Mouse (Mus musculus): Measurements from ENCODE around the gene Ubl7.
"Not testable (repeated sequence)": the region's sequence is repeated elsewhere in the genome, so short reads cannot be mapped to it uniquely, and the experiment has no call there.

Ubl7 gene

DNA sequence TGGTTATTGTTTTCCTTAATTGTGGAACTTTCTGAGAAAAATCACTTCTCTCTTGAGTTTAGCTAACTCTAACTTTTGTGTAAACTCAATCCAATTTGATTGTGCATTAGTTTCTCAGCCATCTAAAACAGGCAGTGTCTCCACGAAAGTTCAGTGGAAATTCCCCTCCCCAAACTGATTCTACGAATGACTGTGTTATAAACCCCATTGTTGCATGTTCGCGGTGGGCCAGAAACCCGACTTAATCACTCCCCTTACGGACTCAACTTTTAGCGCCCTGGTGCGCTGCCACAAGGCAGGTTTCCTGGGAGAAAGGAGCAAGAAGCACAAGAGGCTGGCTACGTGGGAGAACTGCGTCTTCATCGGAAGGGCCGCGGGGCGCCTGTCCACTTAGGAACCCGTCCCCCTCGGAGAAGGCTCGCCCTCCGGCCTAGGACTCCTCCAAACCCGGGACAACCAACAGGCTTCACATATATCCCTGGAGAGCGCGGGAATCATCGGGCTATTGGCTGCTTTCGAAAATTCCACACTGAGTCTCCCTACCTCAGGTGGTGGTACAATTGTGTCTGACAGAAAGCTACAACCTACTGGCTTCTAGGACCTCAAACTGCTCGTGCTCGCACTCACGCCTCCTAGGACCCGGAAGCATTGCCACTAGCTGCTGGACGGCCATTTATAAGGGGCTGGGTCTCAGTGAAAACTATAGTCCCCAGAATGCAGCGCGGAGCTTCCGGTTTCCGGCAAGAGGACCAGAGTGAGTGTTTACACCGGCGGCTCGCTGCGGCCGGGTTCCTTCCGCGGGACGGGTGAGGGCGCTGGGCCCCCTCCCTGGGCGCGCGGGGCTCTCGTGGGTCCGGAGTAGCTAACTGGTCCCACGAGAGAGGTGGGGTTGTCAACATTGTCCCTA, at the start of gene Ubl7:
Gene Ubl7 (plus strand): TSS at position 726 of the 907 bp plus-strand sequence.
- DNase-seq = peak; percentile 87 to 91

DNA sequence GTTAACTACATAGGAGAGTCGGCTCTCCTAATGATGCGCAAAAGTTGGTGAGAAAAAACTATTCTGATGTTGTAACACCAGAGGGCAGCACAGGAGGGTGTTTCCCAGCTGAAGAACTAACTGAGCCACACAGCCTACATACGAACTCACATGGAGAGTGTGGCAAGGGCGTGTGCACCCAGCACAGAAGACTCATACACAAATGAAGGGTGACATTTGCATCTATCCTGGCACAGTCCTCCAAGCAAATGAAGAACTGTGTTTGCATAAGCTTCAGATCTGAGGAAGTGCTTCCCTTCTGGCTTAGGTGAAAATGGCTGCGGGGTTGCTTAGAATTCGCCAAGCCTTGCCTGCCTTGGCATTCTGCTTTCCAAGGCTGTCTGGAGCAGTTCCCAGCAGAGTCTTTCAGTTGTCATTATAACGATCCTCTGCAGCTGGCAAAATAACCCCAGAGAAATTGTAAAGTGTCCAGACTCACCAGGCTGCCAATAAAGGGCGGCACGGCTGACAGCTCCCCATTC, 48.8 kb upstream of the Ubl7 start:
- peak; percentile 11 to 31 for DNase-seq

DNA sequence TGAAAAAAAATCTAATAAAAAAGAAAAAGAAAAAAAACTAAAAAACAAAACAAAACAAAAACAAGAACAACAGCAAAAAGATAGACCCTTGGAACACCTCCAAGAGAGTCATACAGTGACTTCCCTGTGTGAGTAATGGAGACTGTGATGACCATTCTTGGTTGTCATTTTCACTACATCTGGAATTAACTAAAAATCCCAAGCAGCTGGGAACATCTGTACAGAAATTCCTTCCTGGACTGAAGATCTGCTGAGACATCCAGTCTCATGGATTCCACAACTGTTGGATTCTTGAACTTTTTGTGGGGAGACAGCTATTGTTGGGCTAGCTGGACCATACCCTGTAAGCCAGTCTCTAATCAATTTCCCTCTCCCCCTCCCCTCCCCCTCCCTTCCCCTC, 46.4 kb upstream of the Ubl7 start:
- no peak for DNase-seq

DNA sequence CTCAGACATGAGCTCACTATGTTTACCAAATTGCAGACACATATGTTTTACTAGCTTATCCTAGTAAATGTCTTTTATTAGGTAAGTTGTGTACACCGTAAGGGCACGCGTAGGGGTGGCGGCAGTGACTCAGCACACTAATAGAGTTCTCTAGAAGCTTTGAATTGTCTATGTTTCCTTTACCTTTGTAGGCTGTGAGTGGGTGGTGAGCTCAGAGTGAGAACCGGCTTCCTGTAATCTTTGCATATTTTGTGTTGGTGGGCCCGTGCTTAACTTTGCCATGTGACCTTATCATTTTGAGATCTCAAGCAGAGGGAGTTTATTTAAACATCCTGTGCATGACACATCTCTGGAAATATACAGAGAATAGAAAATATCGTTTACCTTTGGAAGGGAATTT, 44.2 kb upstream of the Ubl7 start:
- peak in 1 of 2 experiments; percentile 25 for DNase-seq

DNA sequence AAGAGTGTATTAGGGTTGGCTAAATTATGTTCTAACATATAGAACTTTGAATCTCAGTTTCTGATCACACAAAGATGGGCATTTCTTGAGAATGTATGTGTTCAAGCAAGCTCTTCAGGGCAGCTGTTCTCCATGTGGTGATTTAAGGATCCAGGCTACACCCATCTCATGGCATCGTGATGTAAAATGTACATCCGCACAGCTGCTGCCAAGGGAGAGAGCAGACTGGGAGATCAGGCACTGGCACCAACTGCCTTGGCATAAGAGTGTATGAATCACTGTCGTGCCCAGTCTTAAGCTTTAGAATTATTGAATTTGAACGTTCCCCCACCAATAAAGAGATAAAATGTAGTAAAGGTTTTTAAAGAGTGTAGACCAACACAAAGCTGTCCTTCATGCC, 43.5 kb upstream of the Ubl7 start:
- no peak for DNase-seq

DNA sequence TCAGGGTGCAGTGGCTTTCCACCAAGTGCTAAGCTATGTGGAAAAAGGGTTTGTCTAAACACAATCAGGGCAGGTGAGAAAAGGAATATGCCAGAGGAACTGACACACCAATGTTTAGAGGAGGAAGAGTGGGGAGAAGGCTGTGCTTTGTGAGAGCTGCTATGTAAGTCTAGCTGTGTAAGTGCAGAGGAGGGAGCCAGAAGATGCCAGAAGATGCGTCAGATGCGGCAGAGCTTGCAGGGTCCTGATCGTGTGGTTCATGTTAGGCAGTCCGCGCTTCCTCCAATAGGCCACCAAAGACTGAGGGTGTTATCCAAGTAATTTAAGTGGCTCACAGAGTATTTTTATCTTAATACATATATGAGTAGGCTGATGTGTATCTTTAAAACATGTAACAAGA, 42.9 kb upstream of the Ubl7 start:
- no peak for DNase-seq

DNA sequence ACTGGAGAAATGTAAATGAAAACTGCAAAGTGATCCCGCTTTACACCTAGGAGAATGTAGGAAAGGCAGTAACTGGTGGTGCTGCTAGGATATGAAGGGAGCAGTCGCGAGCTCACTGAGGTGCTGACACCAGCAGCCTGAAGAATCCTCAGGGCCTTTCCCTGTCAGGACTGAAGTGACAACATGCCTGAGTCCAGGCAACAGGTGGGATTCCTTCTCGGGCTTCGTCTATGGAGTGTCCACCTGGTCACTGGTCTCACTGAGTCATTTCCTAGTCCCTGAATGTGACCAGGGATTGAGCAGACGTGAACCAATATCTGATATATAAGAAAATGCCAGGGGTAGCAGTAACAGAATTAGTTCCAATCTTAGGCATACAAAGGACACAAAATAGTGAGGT, 42.0 kb upstream of the Ubl7 start:
- DNase-seq = no peak

DNA sequence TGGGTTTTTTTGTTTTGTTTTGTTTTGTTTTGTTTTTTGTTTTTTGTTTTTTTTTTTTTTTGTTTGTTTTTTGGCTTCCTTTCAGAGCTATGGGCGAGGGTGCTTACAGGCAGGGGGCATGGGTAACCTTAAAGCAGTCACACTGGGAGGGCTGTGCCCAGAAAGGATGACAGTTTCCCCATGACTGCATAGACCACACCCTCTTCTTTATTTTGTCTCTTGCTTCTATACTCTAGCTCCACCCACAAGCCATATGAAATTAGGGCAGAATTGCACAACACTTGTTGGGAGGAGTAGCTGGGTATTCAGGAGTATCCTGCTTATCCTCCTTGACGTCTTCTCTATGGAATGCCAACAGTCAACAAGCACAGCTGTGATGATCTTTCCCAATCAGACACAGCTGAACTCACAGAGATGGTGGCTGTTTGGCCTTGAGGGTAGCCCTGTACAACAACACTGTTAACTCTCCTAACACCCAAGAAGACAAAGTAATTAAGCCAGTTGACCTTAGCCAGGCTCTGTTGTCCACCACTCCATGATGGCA, 40.4 kb upstream of the Ubl7 start:
- DNase-seq = no peak

DNA sequence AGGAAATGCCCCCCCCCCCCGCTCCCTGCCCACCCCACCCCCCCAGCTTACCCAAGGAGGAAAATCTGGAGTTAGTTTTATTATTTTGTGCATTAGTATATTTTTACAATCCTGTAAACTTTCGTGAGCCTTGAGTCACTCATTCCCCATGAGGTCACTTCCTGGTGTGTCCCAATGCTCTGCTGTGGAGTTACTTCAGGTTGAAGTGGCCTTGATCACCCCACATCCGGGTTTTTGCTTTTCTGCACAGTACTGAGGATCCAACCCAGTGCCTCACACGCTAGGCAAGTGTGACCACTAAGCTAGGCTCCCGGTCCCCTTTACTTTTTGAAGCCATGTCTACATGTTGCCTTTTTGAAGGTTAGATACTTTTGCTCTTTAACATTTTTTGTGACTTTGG, 36.6 kb upstream of the Ubl7 start:
- no peak for DNase-seq

DNA sequence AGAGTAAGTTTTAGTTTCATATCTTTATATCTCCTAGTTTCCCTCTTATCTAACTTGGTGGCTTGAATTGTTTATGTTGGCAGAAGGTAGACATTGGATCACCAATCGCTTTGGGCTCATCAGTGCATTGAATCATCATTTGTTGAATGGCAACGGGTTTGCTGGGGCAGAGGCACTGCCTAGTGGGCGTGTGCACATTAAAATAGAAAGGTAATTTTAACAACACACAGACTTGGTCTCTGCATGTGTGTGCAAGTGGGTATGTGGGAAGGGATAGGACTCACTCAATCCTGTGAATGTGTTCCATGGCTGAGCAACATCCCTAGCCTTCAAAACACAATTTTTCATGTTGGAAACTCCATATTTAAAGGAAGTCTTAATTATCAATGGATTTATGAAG, 35.8 kb upstream of the Ubl7 start:
- DNase-seq = no peak

DNA sequence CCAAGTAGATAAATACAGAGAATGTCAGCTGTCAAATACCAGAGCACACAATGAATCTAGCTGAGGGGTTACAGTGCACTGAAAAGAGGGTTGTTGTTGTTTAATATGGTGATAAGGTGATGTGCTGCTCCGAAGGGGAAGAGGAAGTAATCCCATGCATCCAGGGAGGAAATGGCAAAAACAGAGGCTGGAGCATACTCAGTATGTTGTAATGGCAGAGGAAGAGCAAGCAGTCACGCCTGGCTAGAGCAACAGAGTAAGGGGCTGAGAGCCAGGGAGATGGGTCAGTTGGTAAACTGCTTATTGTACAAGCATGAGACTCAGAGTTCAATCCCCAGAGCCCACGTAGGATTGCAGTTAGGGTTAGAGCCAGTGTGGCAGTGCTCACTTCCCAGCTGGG, 31.6 kb upstream of the Ubl7 start:
- DNase-seq = no peak

DNA sequence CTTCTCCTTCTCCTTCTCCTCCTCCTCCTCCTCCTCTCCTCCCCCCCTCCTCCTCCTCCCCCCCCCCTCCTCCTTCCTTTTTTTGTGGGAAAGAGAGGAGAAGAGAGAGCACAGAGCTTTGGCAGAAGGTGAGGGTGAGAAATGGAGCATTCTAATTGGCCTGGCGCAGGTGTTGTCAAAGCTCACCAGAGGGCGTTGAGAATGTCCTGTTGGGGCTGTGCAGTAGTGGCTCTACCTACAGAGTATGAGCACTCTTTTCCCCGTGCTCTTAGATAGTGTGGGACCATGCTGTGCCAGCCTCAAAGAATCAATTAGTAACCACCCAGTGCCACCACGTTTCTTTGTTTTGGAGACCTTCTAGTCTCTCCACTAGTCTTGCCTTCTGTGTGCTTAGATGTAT, 30.5 kb upstream of the Ubl7 start:
- no peak for DNase-seq

DNA sequence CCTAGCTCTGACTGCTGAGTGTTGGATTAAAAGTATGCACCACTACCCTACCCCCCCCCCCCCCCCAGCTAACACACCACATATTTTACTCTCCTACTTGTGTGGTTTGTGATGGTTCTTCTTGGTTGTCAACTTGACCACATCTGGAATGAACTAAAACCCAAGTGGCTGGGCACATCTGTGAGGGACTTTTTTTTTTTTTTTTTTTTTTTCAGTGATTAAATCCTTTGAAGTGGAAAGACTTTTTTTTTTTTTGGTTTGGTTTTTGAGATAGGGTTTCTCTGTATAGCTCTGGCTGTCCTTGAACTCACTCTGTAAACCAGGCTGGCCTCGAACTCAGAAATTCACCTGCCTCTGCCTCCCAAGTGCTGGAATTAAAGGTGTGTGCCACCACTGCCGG, 29.0 kb upstream of the Ubl7 start:
- DNase-seq = not testable (repeated sequence)

DNA sequence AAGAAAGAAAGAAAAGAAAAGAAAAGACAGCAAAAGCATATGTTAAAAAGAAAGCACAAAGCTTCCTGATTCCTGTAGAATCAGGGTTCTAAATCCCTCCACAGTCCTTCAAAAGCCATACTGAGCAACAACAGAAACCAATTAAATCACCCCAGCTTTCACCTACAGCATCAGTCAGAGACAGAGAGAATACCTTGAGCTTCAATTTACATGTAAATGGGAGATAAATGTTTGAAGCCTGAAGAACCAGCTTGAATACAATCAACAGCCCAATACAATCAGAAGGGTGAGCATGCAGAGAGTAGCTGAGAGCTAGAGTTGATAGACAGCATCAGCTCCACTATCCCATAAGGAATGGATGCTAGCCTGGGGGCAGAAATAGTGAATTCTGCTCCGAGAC, 27.4 kb upstream of the Ubl7 start:
- DNase-seq = no peak

DNA sequence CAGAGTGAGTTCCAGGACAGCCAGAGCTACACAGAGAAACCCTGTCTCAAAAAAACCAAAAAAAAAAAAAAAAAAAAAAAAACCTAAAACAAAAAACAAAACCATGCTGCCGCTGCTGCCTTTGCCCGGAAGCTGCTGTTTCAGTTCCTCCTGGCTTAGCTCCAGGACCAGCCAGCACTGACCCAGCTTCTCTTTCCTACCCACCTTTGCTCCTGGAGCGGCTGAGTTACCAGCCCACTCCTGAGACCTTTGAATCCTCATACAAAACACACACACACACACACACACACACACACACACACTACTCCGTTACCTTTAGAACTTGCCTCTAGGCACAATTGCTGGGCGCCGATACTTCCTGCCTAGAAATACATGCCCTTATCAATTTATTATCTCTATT, 22.7 kb upstream of the Ubl7 start:
- no peak for DNase-seq

DNA sequence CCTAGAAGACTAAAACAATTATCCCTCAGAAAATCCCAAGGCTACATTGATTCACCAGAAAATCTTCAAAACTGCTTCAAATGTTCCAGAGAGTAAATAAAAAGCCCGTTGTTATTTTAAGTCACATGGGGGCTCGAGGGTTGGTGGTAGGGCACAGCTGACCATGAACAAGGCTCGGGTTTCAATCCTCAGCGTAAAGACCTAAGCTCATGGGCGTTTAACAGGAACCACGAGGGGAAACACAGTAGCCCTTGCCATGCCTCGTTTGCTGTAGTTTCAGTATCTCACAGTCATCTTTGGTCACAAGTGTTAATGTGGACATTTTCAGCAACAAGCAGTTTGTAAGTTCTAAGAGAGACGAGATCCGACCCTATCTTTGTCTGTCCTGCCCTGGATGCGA, 10.3 kb upstream of the Ubl7 start:
- DNase-seq = no peak

DNA sequence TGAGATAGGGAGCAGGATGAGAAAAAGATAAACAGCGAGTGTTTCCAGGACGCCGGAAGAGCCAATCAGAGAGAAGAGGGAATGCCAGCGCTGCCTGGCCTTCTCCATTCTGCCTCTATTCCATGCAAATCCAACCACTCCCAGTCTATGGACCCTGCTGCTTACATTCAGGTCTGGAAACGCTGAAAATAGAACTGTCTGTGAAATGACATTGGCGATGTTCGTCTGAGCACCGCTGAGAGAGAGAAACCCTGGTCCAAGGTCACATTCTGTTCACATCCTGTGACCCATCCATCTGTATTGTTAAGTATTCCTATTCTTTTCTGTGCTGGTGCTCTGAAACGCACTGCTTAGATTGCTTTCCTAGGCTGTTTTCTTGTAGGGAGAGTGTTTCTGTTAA, 9.6 kb upstream of the Ubl7 start:
- DNase-seq = no peak

DNA sequence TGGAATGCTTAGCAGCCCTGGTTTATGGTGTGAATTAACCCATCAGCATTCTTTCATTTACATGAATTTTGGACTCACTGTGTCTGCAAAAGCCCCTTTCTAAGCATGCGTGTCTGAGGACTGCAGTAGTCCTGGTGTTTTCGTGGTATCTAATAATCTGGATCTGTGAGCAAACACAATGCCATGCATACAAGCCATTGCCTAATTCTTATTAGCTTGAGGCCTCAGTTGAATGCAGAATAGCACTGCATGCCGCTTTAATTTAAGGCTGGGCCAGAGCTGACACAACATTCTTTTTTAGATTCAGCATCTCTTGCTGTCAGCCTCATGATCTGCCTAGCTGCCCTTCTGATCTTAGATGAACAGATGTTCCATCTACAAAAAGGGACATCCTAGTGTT, 9.2 kb upstream of the Ubl7 start:
- no peak for DNase-seq

DNA sequence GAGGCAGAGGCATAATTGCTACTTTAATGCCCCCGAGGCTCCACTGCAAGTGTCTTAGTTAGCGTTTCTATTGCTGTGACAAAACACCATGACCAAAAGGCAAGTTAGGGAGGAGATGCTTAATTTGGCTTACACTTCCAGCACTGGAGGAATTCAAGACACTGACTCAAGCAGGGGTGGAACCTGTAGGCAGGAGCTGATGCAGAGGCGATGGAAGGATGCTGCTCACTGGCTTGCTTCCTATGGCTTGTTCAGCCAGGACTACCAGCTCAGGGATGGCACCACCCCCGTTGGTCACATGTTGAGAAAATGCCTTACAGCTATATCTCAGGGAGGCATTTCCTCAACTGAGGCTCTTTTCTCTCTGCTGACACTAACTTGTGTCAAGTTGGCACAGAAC, 8.6 kb upstream of the Ubl7 start:
- DNase-seq = no peak

DNA sequence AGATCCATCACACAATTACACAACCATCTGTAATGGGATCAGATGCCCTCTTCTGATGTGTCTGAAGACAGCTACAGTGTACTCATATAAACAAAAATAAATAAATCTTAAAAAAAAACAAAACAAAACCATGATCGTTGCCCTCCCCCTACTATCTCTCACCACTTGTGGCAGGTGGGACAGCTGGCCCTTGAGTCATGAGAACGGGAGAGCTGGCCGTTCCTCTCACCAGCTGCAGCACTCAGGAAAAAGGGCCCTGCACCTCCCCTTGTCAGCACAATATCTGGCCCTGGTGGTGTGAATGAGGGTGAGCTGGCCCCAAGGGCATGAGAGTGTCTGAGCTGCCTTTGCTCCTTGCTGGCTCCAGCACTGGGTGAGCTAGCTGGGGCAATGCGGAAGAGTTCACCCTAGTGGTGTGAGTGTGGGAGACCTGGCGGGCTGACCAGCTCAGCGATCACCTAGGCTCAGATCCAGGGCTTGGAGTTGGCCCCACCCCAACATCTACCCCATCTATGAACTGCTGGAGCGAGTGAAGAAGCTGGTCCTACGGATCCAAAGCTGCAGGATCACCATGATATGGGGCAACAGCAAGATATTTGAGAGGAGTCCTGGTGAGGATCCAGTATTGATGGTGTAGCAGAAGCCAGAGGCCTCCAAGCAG, 7.1 kb upstream of the Ubl7 start:
- DNase-seq = no peak

DNA sequence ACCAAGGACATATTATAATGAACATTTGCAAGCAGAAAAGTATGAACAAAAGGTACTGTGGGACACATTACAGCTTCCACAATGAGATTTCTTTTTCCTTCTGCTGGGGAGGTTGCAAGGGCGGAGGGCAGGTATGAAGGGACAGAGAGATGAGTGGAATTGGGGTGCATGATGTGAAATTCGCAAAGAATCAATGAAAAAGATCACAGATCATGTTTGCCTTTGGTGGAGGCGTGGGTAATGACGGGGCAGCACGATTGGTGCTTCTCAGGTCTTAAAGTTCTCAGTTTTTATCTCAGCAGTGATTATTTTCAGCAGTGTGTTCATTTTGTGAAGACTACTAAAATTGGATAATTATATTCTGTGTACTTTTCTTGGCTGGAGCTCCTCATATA, 6.5 kb upstream of the Ubl7 start:
- DNase-seq = no peak

DNA sequence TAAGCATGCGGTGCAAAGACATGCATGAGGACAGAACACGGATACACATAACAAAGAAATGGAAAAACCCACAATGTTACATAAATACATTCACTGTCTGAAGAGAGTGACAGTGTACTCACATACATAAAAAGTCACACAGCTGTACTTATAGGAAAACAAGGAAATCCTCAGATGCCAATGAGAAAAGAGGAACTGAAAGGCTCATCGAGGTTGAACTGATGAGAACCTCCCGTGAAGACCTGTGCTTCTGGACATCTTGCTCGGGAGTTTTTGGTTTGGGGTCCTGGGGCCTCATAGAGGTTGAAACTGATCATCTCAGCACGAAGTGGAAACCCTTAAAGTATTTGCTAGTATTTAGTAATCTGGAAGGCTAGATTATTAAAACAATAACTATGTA, 3.6 kb upstream of the Ubl7 start:
- no peak for DNase-seq

DNA sequence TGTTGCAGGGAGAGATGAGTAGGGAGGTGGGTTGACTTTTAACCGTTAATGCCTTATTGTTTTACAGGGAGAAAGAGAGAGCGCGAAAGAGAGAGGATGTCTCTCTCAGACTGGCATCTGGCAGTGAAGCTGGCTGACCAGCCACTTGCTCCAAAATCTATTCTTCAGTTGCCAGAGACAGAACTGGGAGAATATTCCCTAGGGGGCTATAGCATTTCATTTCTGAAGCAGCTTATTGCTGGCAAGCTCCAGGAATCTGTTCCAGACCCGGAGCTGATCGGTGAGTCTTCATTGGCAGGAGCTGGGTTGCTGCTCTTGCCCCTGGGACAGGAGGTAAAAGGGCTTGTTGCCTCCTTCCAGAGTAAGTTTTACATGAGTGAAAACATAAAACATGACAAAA, 1.8 kb downstream of the Ubl7 start:
- no peak for DNase-seq

DNA sequence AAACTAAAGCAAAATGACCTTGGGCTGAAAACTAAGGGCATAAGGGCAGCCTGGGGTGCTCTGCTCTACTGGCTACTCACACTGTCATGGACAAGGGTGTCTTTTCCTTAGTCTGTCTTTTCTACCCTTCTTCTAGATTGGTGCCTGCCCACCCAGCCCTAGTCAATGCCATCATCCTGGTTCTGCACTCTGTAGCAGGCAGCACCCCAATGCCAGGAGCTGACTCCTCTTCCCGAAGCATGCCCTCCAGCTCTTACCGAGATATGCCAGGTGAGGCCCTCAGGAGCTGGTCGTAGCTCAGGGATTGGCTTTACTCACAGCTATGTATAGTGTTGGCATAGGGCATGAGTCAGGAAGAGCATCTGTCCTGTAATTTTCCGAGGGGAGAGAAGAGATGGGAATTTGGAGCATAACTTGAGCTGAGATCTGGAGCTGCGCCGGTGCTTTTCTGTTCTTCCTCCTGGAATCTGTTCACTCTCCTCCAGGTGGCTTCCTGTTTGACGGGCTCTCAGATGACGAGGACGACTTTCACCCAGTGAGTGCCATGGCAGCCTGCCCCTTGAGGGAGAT, 10.8 kb downstream of the Ubl7 start:
- DNase-seq = no peak

Data from thymus, adult 18-20 months (tissue).